Mouse (Mus musculus) T-helper 2 cell (primary cell): Measurements from ENCODE around the gene Npdc1.
"Not testable (repeated sequence)": the region's sequence is repeated elsewhere in the genome, so short reads cannot be mapped to it uniquely, and the experiment has no call there.

Experiments used
- in situ Hi-C: fragments of 300-600 bp; cut with MboI, MseI; formaldehyde crosslinking; loops from one replicate; pipeline ENCODE4 v1.15.1; 2025; ENCODE audit warnings: high pct_unique_total_duplicates

Npdc1 gene

GRCm38 (mm10) chr2:25395721-25396596 lies 3.2 kb upstream of the Npdc1 start, which contains the start of gene Entpd2:
Gene Entpd2, plus strand, starts transcription at chr2:25395874.
- in situ Hi-C loops = no loop called here

DNA sequence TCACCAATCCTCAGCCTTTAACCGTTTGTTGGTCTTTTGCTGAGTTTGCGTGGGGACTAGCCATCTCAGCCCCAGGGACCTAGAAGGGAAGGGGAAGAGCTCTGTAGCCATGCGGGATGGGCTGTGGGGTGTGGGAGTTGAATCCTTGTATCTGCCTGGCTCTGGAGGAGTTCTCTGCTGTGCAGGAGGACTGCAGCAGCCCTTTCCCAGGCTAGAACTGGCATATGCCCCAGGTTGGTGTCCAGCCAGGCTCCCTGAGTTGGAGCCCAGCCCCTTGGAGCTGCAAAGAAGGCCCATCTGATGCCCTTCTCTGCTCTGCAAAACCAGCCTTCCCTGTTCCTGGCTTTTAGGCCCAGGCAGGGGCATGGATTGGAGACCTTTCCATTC lies 2.6 kb upstream of the Npdc1 start:
- in situ Hi-C loops = no loop called here

DNA sequence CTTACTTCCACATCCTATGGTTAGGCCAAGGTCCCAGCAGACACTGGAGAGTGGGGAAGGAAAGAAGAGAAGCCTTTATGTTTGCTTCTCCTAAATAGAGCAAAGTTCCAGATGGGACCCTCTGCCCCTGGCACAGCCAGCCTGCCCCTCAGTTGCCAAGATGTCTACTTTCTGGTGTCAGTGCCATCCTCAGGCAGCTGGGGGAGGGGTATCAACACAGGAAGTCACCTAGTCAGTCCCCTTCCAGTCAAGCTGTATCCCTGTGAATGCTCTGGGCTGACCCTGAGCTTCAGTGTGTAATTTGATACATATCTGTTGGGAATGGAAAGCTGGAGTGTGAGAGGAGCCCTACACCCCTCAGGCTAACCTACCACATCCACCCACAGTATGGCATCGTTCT lies 2.1 kb upstream of the Npdc1 start:
- in situ Hi-C loops = no loop called here

DNA sequence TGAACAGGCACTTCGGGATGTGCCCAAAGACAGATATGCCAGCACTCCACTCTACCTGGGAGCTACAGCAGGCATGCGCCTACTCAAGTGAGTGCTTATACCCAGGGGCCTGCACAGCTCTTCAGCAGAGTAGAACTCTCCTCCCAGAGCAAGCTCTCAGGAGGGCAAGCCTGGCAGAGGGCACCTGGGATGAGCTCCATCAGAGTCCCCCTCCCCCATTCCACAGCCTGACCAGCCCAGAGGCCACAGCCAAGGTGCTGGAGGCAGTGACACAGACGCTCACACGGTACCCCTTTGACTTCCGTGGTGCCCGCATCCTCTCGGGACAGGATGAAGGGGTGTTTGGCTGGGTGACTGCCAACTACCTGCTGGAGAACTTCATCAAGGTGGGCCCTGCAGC lies 1.1 kb upstream of the Npdc1 start:
- in situ Hi-C loops = no loop called here

- in situ Hi-C loops = no loop called here
Measured at GRCm38 (mm10) chr2:25400291-25400690, 1.1 kb downstream of the Npdc1 start.

DNA sequence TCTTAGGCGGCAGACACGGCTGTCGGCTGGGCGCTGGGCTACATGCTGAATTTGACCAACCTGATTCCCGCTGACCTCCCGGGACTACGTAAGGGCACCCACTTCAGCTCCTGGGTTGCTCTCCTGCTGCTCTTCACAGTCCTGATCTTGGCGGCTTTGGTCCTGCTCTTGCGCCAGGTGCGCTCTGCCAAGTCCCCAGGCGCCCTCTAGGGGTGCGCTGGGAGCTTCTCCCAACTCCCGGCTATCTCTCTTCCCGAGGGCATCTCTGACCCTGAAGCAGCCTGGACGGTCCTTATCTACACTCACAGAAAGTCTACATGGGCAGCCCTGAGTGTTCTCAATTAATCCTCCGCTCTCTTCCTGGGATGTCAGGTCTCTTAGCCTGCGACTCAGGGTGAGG lies 1.6 kb downstream of the Npdc1 start:
- in situ Hi-C loops = no loop called here

- in situ Hi-C loops = no loop called here
Measured at GRCm38 (mm10) chr2:25402377-25402971, 3.3 kb downstream of the Npdc1 start.

DNA sequence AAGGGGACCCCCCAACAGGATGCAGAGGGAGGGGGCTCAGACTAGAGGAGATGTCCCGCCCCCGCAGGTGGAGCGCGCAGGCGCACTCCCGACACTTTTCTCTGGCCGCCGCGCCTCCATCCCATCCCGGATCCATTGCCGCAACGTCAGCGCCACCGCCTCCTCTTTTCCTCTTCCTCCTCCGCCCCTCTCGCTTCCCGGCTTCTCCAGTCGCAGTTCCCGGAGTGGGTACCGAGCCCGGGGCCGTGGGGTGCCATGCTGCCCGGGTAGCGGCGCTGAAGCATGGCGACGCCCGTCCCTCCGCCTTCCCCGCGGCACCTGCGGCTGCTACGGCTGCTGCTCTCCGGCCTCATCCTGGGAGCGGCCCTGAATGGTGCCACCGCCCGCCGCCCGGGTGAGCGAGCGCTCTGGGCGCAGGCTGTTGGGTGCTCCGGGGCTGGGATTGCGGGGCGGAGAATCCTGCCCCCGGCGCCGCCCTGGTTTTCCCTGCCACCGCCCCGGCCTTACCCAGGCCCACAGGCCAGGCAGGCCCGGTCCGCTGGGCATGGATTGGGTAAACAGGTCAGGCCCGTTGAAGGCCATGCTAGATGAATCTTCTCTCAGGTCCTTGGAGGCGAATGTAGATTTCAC lies 3.9 kb downstream of the Npdc1 start:
- in situ Hi-C loops = no loop called here

GRCm38 (mm10) chr2:25403994-25404393 lies 4.8 kb downstream of the Npdc1 start:
- in situ Hi-C loops = no loop called here

DNA sequence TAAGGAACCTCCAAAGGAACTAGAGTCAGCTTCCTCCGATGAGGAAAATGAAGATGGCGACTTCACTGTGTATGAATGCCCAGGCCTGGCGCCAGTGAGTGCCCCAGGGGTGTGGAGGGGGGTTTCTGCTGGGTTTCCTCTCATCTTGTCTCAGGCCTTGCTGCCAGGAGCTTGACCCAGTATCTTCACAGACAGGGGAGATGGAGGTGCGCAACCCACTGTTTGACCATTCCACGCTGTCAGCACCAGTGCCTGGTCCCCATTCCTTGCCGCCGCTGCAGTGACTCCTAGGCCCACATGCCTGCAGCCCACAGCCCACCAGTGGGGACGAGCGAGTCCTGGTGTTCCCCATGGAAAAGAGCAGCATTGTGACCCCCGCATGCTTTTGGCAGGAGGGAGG lies 9.8 kb downstream of the Npdc1 start:
- in situ Hi-C loops = no loop called here

DNA sequence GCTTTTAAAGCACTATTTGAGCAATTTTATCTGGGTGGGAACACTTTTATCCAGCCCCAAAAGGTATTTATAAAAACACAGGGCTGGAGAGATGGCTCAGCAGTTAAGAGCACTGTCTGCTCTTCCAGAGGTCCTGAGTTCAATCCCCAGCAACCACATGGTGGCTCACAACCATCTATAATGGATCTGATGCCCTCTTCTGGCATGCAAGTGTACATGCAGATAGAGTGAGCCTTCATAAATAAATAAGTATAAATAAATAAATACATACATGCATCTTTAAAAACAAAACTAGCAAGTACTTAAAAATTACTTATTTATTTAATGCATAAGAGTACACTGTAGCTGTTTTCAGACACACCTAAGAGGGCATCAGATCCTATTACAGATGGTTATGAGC lies 14.3 kb downstream of the Npdc1 start:
- in situ Hi-C loops = not testable (repeated sequence)

DNA sequence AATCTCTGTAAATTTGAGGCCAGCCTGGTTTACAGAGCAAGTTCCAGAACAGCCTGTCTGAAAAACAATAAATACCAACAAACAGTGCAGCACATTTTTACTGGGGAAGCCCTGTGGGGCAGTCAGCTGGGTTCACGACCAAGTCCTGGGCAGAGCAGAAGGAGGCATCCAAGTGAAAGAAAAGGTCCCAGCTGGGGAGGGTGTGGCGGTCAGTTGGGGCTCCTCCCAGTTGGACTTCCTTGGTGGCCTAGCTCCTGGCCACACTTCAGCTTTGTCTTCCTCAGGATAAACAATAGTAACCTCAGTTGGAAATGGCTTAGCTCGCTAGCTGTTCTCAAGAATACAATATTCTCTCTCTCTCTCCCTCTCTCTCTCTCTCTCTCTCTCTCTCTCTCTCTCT lies 18.3 kb downstream of the Npdc1 start:
- in situ Hi-C loops = no loop called here

GRCm38 (mm10) chr2:25421896-25422295 lies 22.7 kb downstream of the Npdc1 start:
- in situ Hi-C loops = no loop called here

DNA sequence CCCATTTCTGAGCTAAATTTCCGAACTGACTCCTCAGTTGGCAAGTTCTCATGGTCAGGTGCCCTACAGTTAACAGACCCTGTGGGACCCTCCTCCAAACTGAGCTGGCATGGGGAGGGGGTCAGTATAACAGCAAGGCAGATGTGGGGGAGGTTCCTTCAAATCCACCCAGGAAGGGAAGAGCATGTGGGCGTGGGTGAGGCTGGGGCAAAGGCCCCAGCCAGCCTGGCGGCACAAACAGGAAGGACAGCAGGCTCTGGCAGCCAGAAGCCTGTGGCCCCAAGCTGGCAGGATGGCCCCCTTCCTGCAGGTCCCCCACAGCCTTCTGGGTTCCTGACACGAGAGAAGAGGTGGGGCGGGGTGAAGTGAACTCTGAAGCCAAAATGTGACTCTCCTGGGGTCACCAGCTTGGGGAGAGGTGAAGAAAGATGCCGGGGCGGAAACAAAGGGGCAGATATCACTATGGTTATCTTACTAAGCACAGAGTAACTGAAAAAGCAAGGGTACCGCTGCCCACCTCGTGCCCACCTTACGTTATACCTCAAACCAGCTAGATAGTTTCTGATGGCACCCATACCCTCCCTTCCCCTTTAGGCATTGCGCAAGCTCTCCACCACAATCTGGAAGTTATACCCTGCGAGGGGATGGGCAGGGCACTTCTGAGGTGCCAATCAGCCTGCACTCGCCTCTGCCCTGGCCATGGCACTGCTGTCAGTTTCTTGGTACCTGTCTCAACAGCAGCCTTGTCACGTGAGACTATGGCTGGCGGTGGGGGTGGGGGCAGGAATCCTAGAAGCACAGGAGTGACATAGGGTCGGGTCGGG lies 23.6 kb downstream of the Npdc1 start, which contains the start of gene Fut7:
Fut7 (plus strand) TSS at position 681 of the 824 bp plus-strand sequence.
- in situ Hi-C loops = no loop called here

DNA sequence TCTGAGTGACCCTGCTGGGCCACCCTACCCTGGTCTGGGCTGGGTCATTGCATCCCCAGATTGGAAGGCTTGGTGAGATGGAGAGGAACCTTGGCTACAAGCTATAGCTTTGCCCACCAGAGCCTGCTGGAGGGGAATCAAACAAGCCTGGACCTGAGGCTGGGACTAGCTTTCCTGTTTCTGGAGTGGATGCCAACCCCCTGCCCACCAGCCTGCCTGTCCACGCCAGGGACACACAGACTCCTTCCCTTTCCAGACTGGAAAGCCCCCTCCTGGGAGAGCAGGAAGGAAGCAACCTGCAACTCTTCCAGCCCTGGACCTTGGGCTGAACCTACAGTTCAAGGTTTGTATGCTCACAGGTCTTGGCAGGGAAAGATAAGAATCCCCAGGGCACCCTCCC lies 24.5 kb downstream of the Npdc1 start:
- in situ Hi-C loops = no loop called here

DNA sequence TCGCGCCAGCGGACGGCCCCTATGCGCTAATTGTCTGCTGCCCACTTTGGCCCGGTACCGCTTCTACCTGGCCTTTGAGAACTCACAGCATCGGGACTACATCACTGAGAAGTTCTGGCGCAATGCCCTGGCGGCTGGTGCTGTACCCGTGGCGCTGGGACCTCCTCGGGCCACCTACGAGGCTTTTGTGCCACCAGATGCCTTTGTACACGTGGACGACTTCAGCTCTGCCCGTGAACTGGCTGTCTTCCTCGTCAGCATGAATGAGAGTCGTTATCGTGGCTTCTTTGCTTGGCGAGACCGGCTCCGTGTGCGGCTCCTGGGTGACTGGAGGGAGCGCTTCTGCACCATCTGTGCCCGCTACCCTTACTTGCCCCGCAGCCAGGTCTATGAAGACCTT lies 26.3 kb downstream of the Npdc1 start:
- in situ Hi-C loops = no loop called here

DNA sequence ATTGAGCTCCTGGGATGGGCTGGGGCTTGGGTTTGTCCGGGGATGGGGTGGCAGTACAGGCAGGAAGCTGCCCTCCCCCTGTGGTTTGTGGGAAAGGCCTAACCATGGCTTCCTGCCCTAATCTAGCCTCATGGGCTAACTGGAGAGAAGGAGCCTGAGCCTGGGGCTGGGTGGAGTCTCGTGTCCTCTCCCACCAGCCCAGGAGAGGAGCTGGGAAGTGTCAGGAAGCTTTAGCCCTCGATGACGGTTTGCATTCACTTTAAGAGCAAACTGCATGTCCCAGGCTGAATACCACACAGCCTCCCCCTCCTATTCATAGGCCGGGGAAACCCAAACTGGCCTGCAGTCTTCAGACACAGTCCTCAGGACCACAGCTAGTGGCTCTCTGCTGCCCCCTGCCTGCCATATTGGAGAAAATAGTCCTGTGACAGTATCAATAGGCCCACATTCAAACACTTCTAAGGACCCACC lies 27.6 kb downstream of the Npdc1 start:
- in situ Hi-C loops = no loop called here

GRCm38 (mm10) chr2:25427256-25427655 lies 28.1 kb downstream of the Npdc1 start:
- in situ Hi-C loops = no loop called here

DNA sequence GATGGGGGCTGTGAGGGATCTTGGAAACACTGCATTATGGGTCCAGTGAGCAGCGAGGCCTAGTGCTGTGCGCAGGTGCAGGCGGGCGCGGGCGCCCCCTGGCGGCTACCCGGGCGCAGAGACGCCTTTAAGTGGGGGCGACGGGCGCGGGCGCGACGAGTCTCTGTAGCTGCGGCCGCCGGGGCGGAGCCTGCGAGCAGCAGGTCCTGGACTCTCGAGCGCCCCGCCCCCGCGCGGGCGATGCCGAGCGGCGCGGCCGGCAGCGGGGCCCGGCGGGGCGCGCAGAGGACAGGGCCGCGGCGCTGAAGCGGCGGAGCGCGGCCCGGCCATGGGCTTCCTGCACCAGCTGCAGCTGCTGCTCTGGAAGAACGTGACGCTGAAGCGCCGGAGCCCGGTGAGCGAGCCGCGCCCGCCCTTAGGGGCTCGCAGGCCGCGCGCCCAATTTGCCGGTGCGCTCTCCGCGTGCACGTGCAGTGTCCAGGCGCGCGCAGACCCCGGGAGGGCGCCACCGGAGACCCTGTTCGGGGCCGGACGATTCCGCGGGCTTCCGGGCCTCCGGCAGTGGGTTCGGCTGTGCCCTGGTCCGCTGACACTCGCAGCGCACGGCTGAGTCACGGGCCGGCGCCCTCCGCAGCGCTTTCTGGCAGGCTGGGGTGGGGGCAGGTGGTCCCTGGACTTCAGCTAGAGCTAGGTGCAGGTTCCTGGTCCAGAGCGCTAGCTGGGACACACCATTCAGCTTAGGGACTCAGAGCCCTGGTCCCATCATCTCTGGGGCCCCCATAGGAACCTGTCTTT lies 29.5 kb downstream of the Npdc1 start, which contains the start of gene Abca2:
Abca2 (plus strand) TSS at position 262 of the 795 bp plus-strand sequence.
- in situ Hi-C loops = no loop called here

DNA sequence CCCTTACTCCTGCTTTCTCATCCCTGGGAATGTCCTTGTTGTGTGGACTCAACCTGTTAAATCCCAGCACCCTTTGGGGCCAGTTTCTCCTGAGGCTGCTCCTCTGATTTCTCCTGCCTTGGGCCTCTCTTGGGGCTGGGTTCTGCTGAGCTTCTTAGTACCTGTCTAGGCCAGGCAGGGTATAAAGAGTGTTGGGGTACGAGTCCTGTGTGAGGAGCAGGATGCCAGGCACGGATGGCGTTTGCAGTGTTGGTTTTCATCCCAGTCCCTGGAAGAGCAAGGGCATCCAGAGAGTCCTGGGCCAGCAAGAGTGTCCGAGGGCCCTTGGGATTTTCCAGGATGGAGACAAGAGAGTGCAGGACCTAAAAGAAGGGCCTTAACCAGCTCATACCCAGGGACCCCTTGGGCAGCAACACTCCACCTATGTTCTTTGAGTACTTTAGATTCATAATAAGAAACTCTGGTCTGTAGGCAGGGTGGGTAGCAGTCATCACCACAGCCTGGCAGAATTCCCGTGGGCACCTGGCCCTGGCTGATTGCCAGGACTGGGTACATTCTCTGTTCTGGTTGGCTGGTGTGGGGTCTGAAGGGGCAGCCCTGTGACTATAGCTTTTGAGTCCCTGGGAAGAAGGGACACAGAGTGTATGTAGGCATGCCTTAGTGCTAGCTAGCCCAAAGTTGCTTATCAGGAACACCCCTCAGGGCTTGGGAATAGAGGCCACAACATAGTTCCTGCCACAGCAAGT lies 30.5 kb downstream of the Npdc1 start:
- in situ Hi-C loops = no loop called here
